Mouse (Mus musculus) limb, embryonic 11.5 days (tissue): Measurements from ENCODE around the gene Washc4. TPM values are rescaled to one million over a fixed set of nuclear protein-coding genes. Genes with fewer than 3 reads are reported as not detected.

ENCODE experiments used
- ATAC-seq: fragments of 200-750 bp; cut with Nextera tagmentation; 2 replicates; pipeline ENCODE4 v1.8.0; 2017; ENCODE audit warnings: low read depth; ENCODE audit not compliant: insufficient number of reproducible peaks, low FRiP score, low TSS enrichment
- DNase-seq: peaks from one replicate; pipeline ENCODE4 v3.0.0-alpha.2; 2015; ENCODE audit warnings: low spot score
- H3K27ac ChIP-seq: fragments of 300-500 bp; sonication (generic); replicated peaks from 2 replicates; pipeline ENCODE4 v1.5.1; 2014; ENCODE audit warnings: low read depth, mild to moderate bottlenecking, low read length
- H3K27me3 ChIP-seq: fragments of 300-500 bp; sonication (generic); 2 replicates; pipeline ENCODE4 v1.6.1; 2014; ENCODE audit warnings: mild to moderate bottlenecking, low read length, mixed read lengths; ENCODE audit not compliant: control insufficient read depth, insufficient read depth
- H3K36me3 ChIP-seq: fragments of 300-500 bp; sonication (generic); 2 replicates; pipeline ENCODE4 v1.6.1; 2014; ENCODE audit warnings: mild to moderate bottlenecking, low read length, moderate library complexity, mixed read lengths; ENCODE audit not compliant: control insufficient read depth, insufficient read depth
- H3K4me1 ChIP-seq: fragments of 300-500 bp; sonication (generic); 2 replicates; pipeline ENCODE4 v1.6.1; 2014; ENCODE audit warnings: low read length, mixed read lengths; ENCODE audit not compliant: control insufficient read depth, insufficient read depth
- H3K4me2 ChIP-seq: fragments of 300-500 bp; sonication (generic); 2 replicates; pipeline ENCODE4 v1.6.1; 2014; ENCODE audit warnings: low read depth, mild to moderate bottlenecking, moderate library complexity; ENCODE audit not compliant: severe bottlenecking
- H3K4me3 ChIP-seq: fragments of 300-500 bp; sonication (generic); 2 replicates; pipeline ENCODE4 v1.5.1; 2014; ENCODE audit warnings: low read depth, low read length
- H3K9ac ChIP-seq: fragments of 300-500 bp; sonication (generic); 2 replicates; pipeline ENCODE4 v1.6.1; 2014; ENCODE audit warnings: mild to moderate bottlenecking, low read length
- H3K9me3 ChIP-seq: fragments of 300-500 bp; sonication (generic); 2 replicates; pipeline ENCODE4 v1.6.1; 2016; ENCODE audit warnings: low read length; ENCODE audit not compliant: control insufficient read depth
- WGBS: fragments of 180-500 bp; shearing (Covaris S2); extraction: QIAGEN DNeasy Blood & Tissue Kit; methylation state at CpG from one replicate; pipeline ENCODE4 v1.1.7; 2014; 5-methylcytosine and 5-hydroxymethylcytosine counted together
- polyA plus RNA-seq: library from polyadenylated mRNA; unstranded; fragments of >200 nt; fragmentation: Nextera tagmentation; extraction: Ambion mirVana; gene quantifications from 2 replicates; pipeline ENCODE4 v1.2.1, GENCODE M21; 2014

Gene Washc4
- polyA plus RNA-seq, 1 experiment from 2014 or later, result 35.2 TPM

DNA sequence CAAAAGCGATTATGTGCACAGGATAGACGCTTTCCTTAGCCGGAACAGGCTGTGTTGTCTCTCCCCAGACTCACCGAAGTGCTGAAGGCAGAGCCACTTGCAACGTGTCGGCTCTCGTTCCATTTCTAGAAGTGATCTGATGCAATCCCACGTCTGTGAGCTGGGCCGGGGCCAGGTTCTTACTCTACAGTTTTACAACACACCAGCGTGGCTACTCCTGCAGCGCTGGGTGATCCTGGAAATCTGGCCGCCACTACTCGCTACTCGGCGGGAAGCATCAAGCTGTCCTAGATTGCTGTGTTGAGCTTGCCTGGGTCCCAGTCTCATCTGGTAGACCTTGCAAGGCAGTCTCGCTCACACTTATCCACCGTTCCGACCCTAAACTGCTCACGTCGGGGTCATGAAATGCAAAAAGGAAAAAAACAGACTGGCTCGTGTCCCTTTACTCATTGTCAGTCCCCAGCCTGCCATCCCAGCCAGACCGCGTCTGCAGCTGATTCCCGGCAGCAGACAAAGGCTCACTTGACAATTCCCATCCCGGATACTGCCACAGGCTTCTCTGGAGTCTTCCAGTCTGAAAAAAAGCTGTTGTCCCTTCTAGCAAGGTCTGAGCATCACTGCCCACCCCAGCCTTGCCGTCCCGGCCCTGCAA is 10.2 kb upstream of the Washc4 start:
- ATAC-seq, result no peak; the same call in 1 of the 2 replicates
- 8% methylated on average over 27 of the region's 27 CpGs for WGBS
- H3K27me3 ChIP-seq, result peaks cover 5% of the 10 kb centered on the region; the same call in 1 of the 2 replicates
- no peak for DNase-seq
- H3K36me3 ChIP-seq, result no peaks in the 10 kb centered on the region
- no peaks in the 10 kb centered on the region for H3K4me1 ChIP-seq
- H3K27ac ChIP-seq, result no peak overlapping the region
- no peak overlapping the region; the same call in 1 of the 2 replicates for H3K9ac ChIP-seq
- H3K4me3 ChIP-seq, result peak overlapping the region; percentile 43
- H3K4me2 ChIP-seq, result peak overlapping the region; percentile 91
- H3K9me3 ChIP-seq, result no peaks in the 10 kb centered on the region

DNA sequence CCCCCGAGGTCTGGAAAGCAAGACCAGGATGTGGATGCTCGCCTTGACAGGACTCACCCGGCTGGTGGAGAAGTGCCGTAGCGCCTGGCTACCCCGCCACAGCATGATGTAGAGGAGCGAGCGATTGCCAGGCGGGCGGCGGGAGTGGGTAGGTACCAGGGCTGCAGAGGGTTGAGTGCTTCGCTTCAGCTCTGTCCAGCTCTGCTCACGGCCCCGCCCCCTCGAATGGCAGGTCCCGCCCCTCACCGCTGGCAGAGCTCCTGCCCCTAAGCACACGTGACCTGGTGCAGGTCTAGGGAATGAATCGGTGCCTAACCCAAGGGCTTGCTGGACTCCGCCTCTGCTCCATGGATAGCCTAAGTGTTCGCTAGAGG is 9.7 kb upstream of the Washc4 start, which contains the start of gene Aldh1l2:
Gene Aldh1l2, minus strand, starts transcription at position 231 of the 374 bp plus-strand sequence.
- Histone ChIP-seq H3K9ac (no peak within 1 kb of the TSS; the same call in 1 of the 2 replicates), H3K4me3 (peak within 1 kb of the TSS; percentile 43), H3K9me3 (no peaks in the 10 kb centered on the region), H3K4me1 (no peaks in the 10 kb centered on the region), H3K27me3 (peaks cover 5% of the 10 kb centered on the region; the same call in 1 of the 2 replicates), H3K27ac (no peak within 1 kb of the TSS), H3K4me2 (peak within 1 kb of the TSS; percentile 91), H3K36me3 (no peaks in the 10 kb centered on the region)
- under 1% methylated on average over 21 of the region's 21 CpGs for WGBS
- DNase-seq (peak; percentile 89), ATAC-seq (peak; percentile 95)

DNA sequence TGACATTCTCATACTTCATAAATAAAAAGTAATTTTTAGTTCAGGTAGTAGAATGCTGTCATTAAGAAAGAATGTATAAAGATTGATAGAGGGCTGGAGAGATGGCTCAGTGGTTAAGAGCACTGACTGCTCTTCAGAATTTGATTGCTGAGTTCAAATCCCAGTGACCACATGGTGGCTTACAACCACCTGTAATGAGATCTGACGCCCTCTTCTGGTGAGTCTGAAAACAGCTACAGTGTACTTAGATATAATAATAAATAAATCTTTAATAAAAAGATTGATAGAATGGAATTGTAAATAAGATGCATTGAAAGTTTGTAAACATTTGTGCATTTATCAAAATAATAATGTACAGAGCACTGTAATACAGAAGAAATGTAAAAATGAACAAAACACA is 7.1 kb upstream of the Washc4 start:
- H3K27ac ChIP-seq, result no peak overlapping the region
- no peaks in the 10 kb centered on the region for H3K4me1 ChIP-seq
- H3K27me3 ChIP-seq, result peaks cover 5% of the 10 kb centered on the region; the same call in 1 of the 2 replicates
- no peak overlapping the region for H3K4me2 ChIP-seq
- H3K4me3 ChIP-seq, result no peak overlapping the region
- no peaks in the 10 kb centered on the region for H3K9me3 ChIP-seq
- DNase-seq (no peak), ATAC-seq (no peak)
- H3K9ac ChIP-seq, result no peak overlapping the region
- no peaks in the 10 kb centered on the region for H3K36me3 ChIP-seq
- 4% methylated on average over 1 of the region's 1 CpGs for WGBS

DNA sequence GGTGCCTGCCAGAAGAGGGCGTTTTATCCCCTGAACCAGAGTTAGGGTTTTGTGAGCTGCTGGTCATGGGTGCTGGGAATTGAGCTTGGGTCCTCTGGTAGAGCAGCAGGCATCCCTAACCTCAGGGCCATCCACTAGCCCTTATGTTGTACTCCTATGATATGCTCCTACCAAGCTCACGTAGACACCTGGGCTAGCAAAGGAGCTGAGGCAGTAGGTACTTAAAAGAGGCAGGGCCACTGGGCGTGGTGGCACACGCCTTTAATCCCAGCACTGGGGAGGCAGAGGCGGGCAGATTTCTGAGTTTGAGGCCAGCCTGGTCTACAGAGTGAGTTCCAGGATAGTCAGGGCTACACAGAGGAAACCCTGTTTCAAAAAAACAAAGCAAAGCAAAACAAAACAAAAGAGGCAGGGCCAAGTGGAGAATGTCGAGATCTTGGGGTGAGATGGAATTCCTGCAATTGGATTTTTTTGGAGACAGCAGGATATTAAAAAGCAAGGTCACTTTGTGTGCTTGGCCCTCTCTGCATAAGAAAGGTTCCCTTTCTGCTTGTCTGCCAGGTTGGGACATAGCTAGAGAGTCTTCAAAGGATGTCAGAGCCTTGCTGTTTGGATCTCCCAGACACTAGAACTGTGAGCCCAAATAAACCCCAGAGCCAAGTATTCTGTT is 4.1 kb upstream of the Washc4 start:
- Histone ChIP-seq H3K9ac (no peak overlapping the region), H3K27me3 (no peaks in the 10 kb centered on the region), H3K27ac (no peak overlapping the region), H3K4me2 (no peak overlapping the region), H3K36me3 (no peaks in the 10 kb centered on the region), H3K9me3 (no peaks in the 10 kb centered on the region), H3K4me3 (no peak overlapping the region), H3K4me1 (no peaks in the 10 kb centered on the region)
- ATAC-seq, result no peak
- WGBS, result 77% methylated on average over 6 of the region's 6 CpGs
- DNase-seq, result no peak

DNA sequence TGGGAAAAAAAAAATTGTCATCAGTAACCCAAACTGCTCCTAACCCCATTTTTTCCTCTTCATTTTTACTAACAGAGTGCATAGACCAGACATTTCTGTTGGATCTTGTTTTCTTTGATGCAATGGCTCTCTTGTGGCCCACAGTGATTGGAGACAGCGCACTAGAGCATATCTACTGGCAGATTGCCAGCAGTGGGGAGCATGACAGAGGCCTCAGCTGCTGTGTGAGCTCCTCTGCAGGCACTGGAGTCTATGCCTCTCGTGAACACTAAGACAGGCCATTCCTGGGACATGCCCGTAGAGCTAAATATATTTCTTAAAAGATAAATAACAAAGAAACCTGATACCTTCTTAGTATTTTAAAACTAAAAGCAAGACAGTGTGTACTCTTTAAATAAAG is 3.5 kb upstream of the Washc4 start:
- Histone ChIP-seq H3K36me3 (no peaks in the 10 kb centered on the region), H3K27me3 (no peaks in the 10 kb centered on the region), H3K4me3 (no peak overlapping the region), H3K27ac (no peak overlapping the region), H3K4me1 (no peaks in the 10 kb centered on the region; the same call in 1 of the 2 replicates), H3K9me3 (no peaks in the 10 kb centered on the region), H3K9ac (no peak overlapping the region), H3K4me2 (no peak overlapping the region)
- no peak for DNase-seq
- no peak for ATAC-seq
- WGBS, result 78% methylated on average over 3 of the region's 3 CpGs

DNA sequence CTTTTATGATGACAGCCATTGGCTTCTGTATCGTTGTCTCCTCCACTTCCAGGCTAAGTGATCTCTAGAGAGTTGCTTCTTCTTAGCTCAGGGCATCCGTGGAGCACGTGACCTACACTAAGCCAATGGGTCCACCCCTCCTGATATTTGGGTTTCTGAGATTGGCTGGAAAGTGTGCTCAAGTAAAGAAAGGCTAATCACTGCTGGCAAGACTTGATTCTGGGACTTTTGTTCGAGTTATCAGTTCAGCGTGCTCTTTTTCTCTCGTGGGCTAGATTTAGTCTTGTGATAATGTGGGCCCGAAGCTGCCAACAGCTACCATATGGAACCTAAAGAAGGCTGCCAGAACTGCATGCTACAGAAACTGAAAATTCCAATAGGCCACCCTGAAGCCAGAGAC is 1.3 kb upstream of the Washc4 start:
- Histone ChIP-seq H3K9me3 (no peaks in the 10 kb centered on the region), H3K27ac (no peak overlapping the region), H3K4me3 (no peak overlapping the region), H3K27me3 (no peaks in the 10 kb centered on the region), H3K4me2 (no peak overlapping the region), H3K4me1 (no peaks in the 10 kb centered on the region; the same call in 1 of the 2 replicates), H3K9ac (no peak overlapping the region), H3K36me3 (no peaks in the 10 kb centered on the region)
- DNase-seq, result no peak
- no peak for ATAC-seq
- 87% methylated on average over 7 of the region's 7 CpGs for WGBS

DNA sequence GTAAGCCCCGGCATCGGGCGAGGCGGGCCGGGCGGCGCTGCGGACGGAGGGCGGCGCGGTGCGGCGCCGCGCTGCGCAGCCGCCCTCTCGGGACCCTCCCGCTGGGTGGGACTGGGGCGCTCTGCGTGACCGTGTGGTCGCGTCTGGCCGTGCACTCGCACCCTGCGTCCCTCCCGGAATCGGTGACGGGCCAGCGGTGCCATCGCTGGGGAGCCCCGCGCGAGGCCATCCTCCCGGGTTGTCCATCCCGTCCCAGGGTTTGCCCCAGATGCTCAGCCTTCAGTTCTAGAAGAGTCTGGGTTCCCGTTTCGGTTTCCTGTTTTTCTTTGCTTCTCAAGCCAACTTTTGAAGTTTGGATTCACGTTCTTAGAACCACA is 539 bp downstream of the Washc4 start:
- H3K9me3 ChIP-seq, result no peaks in the 10 kb centered on the region
- ATAC-seq (peak; percentile 90), DNase-seq (no peak)
- no peaks in the 10 kb centered on the region for H3K36me3 ChIP-seq
- 0% methylated on average over 26 of the region's 41 CpGs for WGBS
- H3K4me2 ChIP-seq, result peak overlapping the region; percentile 49
- H3K27ac ChIP-seq, result peak overlapping the region; percentile 71; the same call in 1 of the 2 replicates
- H3K27me3 ChIP-seq, result no peaks in the 10 kb centered on the region
- H3K4me3 ChIP-seq, result peak overlapping the region; percentile 70
- no peaks in the 10 kb centered on the region; the same call in 1 of the 2 replicates for H3K4me1 ChIP-seq
- peak overlapping the region; percentile 92 for H3K9ac ChIP-seq

DNA sequence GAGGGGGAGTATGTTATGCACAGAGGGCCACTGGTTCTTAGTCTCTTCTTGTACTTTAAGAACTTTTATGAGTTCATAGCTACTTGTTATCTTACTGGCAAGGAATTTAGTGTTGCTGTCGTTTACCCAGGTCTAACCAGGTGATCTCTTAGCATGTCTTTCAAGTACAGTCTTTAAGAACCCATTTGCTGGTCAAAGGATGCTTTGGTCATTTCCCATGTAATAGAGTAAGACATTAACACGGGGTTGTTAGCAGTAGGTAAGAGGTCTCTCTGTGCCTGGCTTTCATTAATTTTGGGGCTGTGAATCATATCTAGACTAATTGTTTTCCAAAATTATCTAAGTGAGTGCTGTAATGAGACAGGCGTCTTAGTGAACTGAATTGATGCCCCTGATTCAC is 1.8 kb downstream of the Washc4 start:
- ATAC-seq, result no peak
- H3K9me3 ChIP-seq, result no peaks in the 10 kb centered on the region
- WGBS, result 57% methylated on average over 3 of the region's 3 CpGs
- no peak overlapping the region for H3K4me3 ChIP-seq
- DNase-seq, result no peak
- no peaks in the 10 kb centered on the region; the same call in 1 of the 2 replicates for H3K36me3 ChIP-seq
- H3K27ac ChIP-seq, result no peak overlapping the region
- no peaks in the 10 kb centered on the region; the same call in 1 of the 2 replicates for H3K4me1 ChIP-seq
- no peak overlapping the region for H3K9ac ChIP-seq
- no peaks in the 10 kb centered on the region for H3K27me3 ChIP-seq
- peak overlapping the region; percentile 49; the same call in 1 of the 2 replicates for H3K4me2 ChIP-seq
